Mouse (Mus musculus) fibroblast of lung, adult 2 months (primary cell): ENCODE measurements around the gene Mdh1b.

Experiments
- DNase-seq: peaks from one replicate; pipeline ENCODE4 v3.0.0-alpha.2; 2011; ENCODE audit warnings: low read depth

Gene Mdh1b

GRCm38 (mm10) chr1:63658016-63658415 lies 72.1 kb downstream of the Mdh1b start:
- peak; percentile 29 for DNase-seq
